Mouse (Mus musculus): Measurements from ENCODE around the gene Bbs1. TPM values are rescaled to one million over a fixed set of nuclear protein-coding genes. Genes with fewer than 3 reads are reported as not detected.

Bbs1 gene
- polyA plus RNA-seq, 1 experiment = 17.6 TPM

DNA sequence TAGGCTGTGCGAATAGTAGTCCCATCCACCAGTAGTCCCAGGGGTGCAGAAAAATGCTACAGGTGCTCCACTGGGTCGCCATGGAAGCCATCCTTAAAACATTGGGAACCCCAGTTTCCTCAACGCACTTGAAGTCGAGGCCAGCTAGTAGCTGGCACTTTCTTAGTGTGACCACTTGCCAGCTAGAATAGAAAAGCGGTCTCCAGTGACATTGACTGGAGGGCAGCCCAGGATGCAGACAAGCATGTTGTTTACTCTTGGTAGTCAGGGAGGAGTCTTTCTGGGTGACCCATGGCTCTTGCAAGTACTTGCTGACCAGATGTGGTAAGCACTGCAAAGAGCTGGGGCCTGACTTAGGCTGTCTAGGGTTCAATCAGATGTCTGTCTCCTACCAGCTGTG, 22.4 kb upstream of the Bbs1 start:
- 21% methylated on average over 5 of the region's 5 CpGs for WGBS
- peak overlapping the region; percentile 74 for H3K4me3 ChIP-seq (replicated peaks; ENCODE audit: insufficient read depth, low read depth, low read length)
- H3K27me3 ChIP-seq (ENCODE audit: control insufficient read depth, insufficient read depth, low read length) = no peaks in the 10 kb centered on the region
- no peak for TF ChIP-seq POLR2A (IDR thresholded peaks at IDR 0.05; ENCODE audit: borderline replicate concordance, insufficient read depth, low read length)
- H3K27ac ChIP-seq (ENCODE audit: insufficient read depth, low read length) = no peak overlapping the region
- peaks cover 7% of the 10 kb centered on the region for H3K4me1 ChIP-seq (ENCODE audit: control insufficient read depth, insufficient read depth, low read length)
- DNase-seq = peak; percentile 28 to 34

- peak within 1 kb of the TSS; percentile 19; the same call in 1 of the 2 replicates for H3K27ac ChIP-seq (ENCODE audit: insufficient read depth, low read length)
- under 1% methylated on average over 32 of the region's 32 CpGs for WGBS
- TF ChIP-seq POLR2A (IDR thresholded peaks at IDR 0.05; ENCODE audit: borderline replicate concordance, insufficient read depth, low read length) = peak; percentile 78
- TF ChIP-seq CTCF (IDR thresholded peaks at IDR 0.05; ENCODE audit: borderline replicate concordance, insufficient read depth, low read depth, low read length) = no peak
These were observed 21.6 kb upstream of the Bbs1 start, which contains the start of gene Dpp3 for GRCm38 (mm10) chr19:4927904-4928531. Gene Dpp3, minus strand, starts transcription at chr19:4928287.

GRCm38 (mm10) chr19:4925121-4925860, 18.9 kb upstream of the Bbs1 start:
- Histone ChIP-seq H3K27ac (ENCODE audit: insufficient read depth, low read length) (no peak overlapping the region), H3K4me1 (ENCODE audit: control insufficient read depth, insufficient read depth, low read length) (peaks cover 4% of the 10 kb centered on the region), H3K27me3 (ENCODE audit: control insufficient read depth, insufficient read depth, low read length) (no peaks in the 10 kb centered on the region), H3K4me3 (replicated peaks; ENCODE audit: insufficient read depth, low read depth, low read length) (no peak overlapping the region)
- WGBS = 95% methylated on average over 11 of the region's 11 CpGs
- TF ChIP-seq POLR2A (IDR thresholded peaks at IDR 0.05; ENCODE audit: borderline replicate concordance, insufficient read depth, low read length) (no peak), CTCF (IDR thresholded peaks at IDR 0.05; ENCODE audit: borderline replicate concordance, insufficient read depth, low read depth, low read length) (no peak)
- no peak for DNase-seq

More at GRCm38 (mm10) chr19:4927904-4928531, 21.6 kb upstream of the Bbs1 start, which contains the start of gene Dpp3:
- H3K27me3 ChIP-seq (ENCODE audit: control insufficient read depth, insufficient read depth, low read length) = no peaks in the 10 kb centered on the region
- DNase-seq = peak; percentile 95 to 97
- H3K4me1 ChIP-seq (ENCODE audit: control insufficient read depth, insufficient read depth, low read length) = peaks cover 7% of the 10 kb centered on the region
- peak within 1 kb of the TSS; percentile 74 for H3K4me3 ChIP-seq (replicated peaks; ENCODE audit: insufficient read depth, low read depth, low read length)

DNA sequence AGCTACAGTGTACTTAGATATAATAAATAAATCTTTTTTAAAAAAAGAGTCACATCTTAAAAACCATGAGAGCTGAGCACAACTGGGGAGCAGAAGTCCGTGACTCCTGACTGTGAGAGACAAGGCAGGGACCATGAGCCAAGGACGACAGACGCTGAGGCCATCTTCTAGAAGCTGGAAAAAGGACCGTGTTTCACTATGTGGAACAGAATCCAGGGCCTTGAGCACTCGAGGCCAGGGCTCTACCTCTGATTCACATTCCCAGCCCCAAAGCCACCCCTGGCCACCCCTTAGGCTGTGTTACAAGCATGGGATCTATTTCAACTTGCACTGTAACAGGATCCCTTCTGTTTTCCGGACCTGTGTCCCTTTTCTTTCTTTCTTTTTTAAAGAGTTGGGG, 13.2 kb upstream of the Bbs1 start:
- WGBS = 81% methylated on average over 6 of the region's 6 CpGs

DNA sequence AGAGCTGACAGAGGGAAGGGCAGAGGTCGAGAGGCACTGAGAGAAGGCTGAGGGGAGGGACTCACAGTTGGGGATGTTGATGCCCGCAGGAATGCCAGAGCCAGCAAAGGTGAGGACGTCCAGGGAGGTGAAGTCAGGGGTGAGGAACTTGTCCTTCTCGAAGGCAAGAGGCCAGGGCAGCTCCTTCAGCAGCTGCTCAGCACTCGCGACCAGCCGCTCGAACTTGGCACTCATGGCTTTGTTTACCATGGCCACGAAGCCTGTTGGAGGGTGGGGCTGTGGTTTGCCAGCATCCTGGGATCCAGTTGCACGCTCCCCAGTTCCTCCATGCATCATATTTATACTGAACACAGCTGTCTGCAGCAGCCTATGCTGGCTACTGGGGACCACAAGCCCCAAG, 10.4 kb upstream of the Bbs1 start:
- DNase-seq = no peak
- Histone ChIP-seq H3K27ac (ENCODE audit: insufficient read depth, low read length) (no peak overlapping the region), H3K4me3 (replicated peaks; ENCODE audit: insufficient read depth, low read depth, low read length) (no peak overlapping the region), H3K4me1 (ENCODE audit: control insufficient read depth, insufficient read depth, low read length) (no peaks in the 10 kb centered on the region), H3K27me3 (ENCODE audit: control insufficient read depth, insufficient read depth, low read length) (no peaks in the 10 kb centered on the region)
- TF ChIP-seq CTCF (IDR thresholded peaks at IDR 0.05; ENCODE audit: borderline replicate concordance, insufficient read depth, low read depth, low read length) (no peak), POLR2A (IDR thresholded peaks at IDR 0.05; ENCODE audit: borderline replicate concordance, insufficient read depth, low read length) (no peak)
- WGBS = 71% methylated on average over 10 of the region's 10 CpGs

More for the DNA sequence above, 13.2 kb upstream of the Bbs1 start:
- no peak for DNase-seq
- no peaks in the 10 kb centered on the region for H3K4me1 ChIP-seq (ENCODE audit: control insufficient read depth, insufficient read depth, low read length)
- H3K27me3 ChIP-seq (ENCODE audit: control insufficient read depth, insufficient read depth, low read length) = no peaks in the 10 kb centered on the region
- TF ChIP-seq POLR2A (IDR thresholded peaks at IDR 0.05; ENCODE audit: borderline replicate concordance, insufficient read depth, low read length) (no peak), CTCF (IDR thresholded peaks at IDR 0.05; ENCODE audit: borderline replicate concordance, insufficient read depth, low read depth, low read length) (no peak)
- H3K27ac ChIP-seq (ENCODE audit: insufficient read depth, low read length) = no peak overlapping the region
- no peak overlapping the region for H3K4me3 ChIP-seq (replicated peaks; ENCODE audit: insufficient read depth, low read depth, low read length)

DNA sequence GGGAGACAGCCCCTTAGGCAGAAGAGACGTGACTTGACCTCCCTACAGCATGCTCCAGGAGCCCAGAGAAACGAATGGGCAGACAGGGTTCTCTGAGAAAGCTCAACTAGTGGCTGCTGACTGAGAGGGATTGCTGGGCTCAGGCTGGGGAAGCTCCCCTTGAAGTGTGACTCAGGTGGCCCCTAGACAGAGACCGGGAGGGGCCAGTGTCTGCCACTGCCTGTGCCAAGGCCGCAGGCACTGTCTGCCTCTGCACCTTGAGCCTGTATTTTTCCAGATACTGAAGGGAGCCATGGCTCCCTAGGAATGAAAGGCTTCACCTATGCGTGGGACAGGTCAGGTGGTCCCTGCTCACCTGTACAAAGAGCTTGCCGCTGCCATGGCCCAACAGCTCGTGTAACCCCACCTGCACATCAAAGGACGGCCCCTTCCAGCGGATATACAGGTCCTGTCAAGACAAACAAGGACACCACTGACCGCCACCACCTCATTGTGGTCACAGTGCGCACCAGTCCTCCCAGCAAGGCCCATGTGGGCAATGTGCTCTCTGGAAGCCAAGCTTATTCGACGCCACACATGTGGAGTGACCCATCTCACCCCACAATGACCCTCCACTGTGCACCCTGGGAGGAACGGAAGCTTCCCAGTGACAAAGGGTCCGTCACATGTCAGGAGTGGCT, 9.6 kb upstream of the Bbs1 start:
- TF ChIP-seq POLR2A (IDR thresholded peaks at IDR 0.05; ENCODE audit: borderline replicate concordance, insufficient read depth, low read length) (no peak), CTCF (IDR thresholded peaks at IDR 0.05; ENCODE audit: borderline replicate concordance, insufficient read depth, low read depth, low read length) (no peak)
- H3K4me1 ChIP-seq (ENCODE audit: control insufficient read depth, insufficient read depth, low read length) = no peaks in the 10 kb centered on the region
- WGBS = 89% methylated on average over 15 of the region's 15 CpGs
- no peak overlapping the region for H3K27ac ChIP-seq (ENCODE audit: insufficient read depth, low read length)
- no peak overlapping the region for H3K4me3 ChIP-seq (replicated peaks; ENCODE audit: insufficient read depth, low read depth, low read length)
- H3K27me3 ChIP-seq (ENCODE audit: control insufficient read depth, insufficient read depth, low read length) = no peaks in the 10 kb centered on the region
- DNase-seq = no peak

- no peaks in the 10 kb centered on the region for H3K27me3 ChIP-seq (ENCODE audit: control insufficient read depth, insufficient read depth, low read length)
- DNase-seq = no peak
- no peak overlapping the region for H3K4me3 ChIP-seq (replicated peaks; ENCODE audit: insufficient read depth, low read depth, low read length)
- peaks cover 2% of the 10 kb centered on the region; the same call in 1 of the 2 replicates for H3K4me1 ChIP-seq (ENCODE audit: control insufficient read depth, insufficient read depth, low read length)
- H3K27ac ChIP-seq (ENCODE audit: insufficient read depth, low read length) = no peak overlapping the region
- 89% methylated on average over 7 of the region's 7 CpGs for WGBS
- TF ChIP-seq POLR2A (IDR thresholded peaks at IDR 0.05; ENCODE audit: borderline replicate concordance, insufficient read depth, low read length) (no peak), CTCF (IDR thresholded peaks at IDR 0.05; ENCODE audit: borderline replicate concordance, insufficient read depth, low read depth, low read length) (no peak)
These were observed 2.9 kb upstream of the Bbs1 start for GRCm38 (mm10) chr19:4909376-4909775.
